Mouse (Mus musculus) CH12.LX (cell line): ENCODE data around the gene Prkcd.

Source experiments
- CHD2 ChIP-seq: IDR thresholded peaks from 2 replicates; pipeline ENCODE4 v1.6.1; 2011; ENCODE audit warnings: low read length, improper control_type of control experiment
- CTCF ChIP-seq, 2 experiments: IDR thresholded peaks in 1 of 2; conservative IDR thresholded peaks in 1 of 2; 2 replicates each; pipeline ENCODE4 v1.5.1; 2011 to 2012; ENCODE audit warnings: low read depth in 2 of 2, low read length in 2 of 2, improper control_type of control experiment in 1 of 2, inconsistent platforms in 1 of 2, mild to moderate bottlenecking in 1 of 2, moderate library complexity in 1 of 2
- EP300 ChIP-seq: IDR thresholded peaks from 2 replicates; pipeline ENCODE4 v1.6.1; 2011; ENCODE audit warnings: low read length, improper control_type of control experiment
- JUND ChIP-seq: conservative IDR thresholded peaks from 2 replicates; pipeline ENCODE4 v1.6.1; 2011; ENCODE audit warnings: low read depth, low read length, improper control_type of control experiment
- MAX ChIP-seq: IDR thresholded peaks from 2 replicates; pipeline ENCODE4 v1.6.1; 2011; ENCODE audit warnings: low read length, improper control_type of control experiment
- MEF2A ChIP-seq: IDR thresholded peaks from 2 replicates; pipeline ENCODE4 v1.6.1; 2014; ENCODE audit warnings: low read depth, mild to moderate bottlenecking, inconsistent platforms, low read length, improper control_type of control experiment, borderline replicate concordance
- POLR2A ChIP-seq: IDR thresholded peaks from 2 replicates; pipeline ENCODE4 v1.6.1; 2011; ENCODE audit warnings: low read depth, mild to moderate bottlenecking, improper control_type of control experiment, low read length
- RAD21 ChIP-seq: IDR thresholded peaks from 2 replicates; pipeline ENCODE4 v1.6.1; 2011; ENCODE audit warnings: low read depth, mild to moderate bottlenecking, low read length, improper control_type of control experiment, moderate library complexity
- TBP ChIP-seq: conservative IDR thresholded peaks from 2 replicates; pipeline ENCODE4 v1.6.1; 2011; ENCODE audit warnings: low read depth, low read length, improper control_type of control experiment
- USF1 ChIP-seq: IDR thresholded peaks from 2 replicates; pipeline ENCODE4 v1.6.1; 2014; ENCODE audit warnings: low read depth, mild to moderate bottlenecking, inconsistent platforms, low read length, improper control_type of control experiment
- ZC3H11A ChIP-seq: IDR thresholded peaks from 2 replicates; pipeline ENCODE4 v1.6.1; 2012; ENCODE audit warnings: low read depth, mild to moderate bottlenecking, inconsistent platforms, low read length, improper control_type of control experiment

DNA sequence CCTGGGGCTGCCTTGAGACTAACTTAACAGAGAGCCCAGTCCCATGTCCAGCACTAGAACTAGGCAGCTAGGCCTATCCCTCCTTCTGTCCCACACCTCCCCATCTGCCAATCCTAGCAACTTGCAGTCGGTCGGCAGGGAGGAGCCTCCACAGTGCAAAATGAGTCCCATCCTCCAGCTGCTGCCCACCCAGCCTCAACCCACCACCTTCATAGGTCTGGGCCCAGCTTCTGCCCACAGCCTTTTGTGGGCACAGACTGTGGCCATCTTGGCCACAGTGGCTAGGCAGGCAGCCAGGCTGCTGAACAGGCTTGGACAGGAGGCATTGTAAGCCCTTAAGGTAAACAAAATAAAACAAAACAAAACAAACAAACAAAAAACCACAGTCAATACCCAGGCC, 5.8 kb upstream of the Prkcd start:
- no peak for TF ChIP-seq EP300
- no peak for TF ChIP-seq POLR2A
- TF ChIP-seq TBP, result no peak
- no peak for TF ChIP-seq ZC3H11A
- TF ChIP-seq MEF2A, result no peak
- no peak for TF ChIP-seq CTCF (conservative IDR thresholded peaks at IDR 0.05 in 1 of 2, IDR thresholded peaks at IDR 0.05 in 1 of 2; ENCODE audit: low read depth in 2 of 2, low read length in 2 of 2)
- no peak for TF ChIP-seq USF1
- no peak for TF ChIP-seq JUND
- no peak for TF ChIP-seq MAX
- no peak for TF ChIP-seq CHD2
- TF ChIP-seq RAD21, result no peak
